Mouse (Mus musculus) spleen, postnatal 4 days (tissue): ENCODE measurements at regions not wholly inside any gene's neighbourhood (a gene's known extent, or its start where the extent isn't known, plus 50 kb on each side); places are given as distances from the start of the nearest gene placed in this dataset.

Source experiments
- DNase-seq, 2 experiments: peaks; one replicate each; pipeline ENCODE4 v3.0.0; 2022; ENCODE audit warnings: low spot score in 2 of 2

- no peak for DNase-seq
Observed at GRCm38 (mm10) chr9:60931290-60931689, 136.9 kb downstream of the Uaca start.

GRCm38 (mm10) chr9:60936937-60937336 lies 142.6 kb downstream of the Uaca start:
- no peak for DNase-seq

- DNase-seq = peak; percentile 75 to 92
Observed at GRCm38 (mm10) chr9:60939858-60940804, 145.8 kb downstream of the Uaca start.

- no peak for DNase-seq
Observed at GRCm38 (mm10) chr9:60947363-60947762, 153.0 kb downstream of the Uaca start.

- DNase-seq = no peak
Observed at GRCm38 (mm10) chr9:60948531-60949070, 154.3 kb downstream of the Uaca start.

- no peak for DNase-seq
Observed at GRCm38 (mm10) chr9:60950161-60950560, 155.8 kb downstream of the Uaca start.

GRCm38 (mm10) chr9:60951071-60951561 lies 156.8 kb downstream of the Uaca start:
- DNase-seq = no peak

- DNase-seq = no peak
Observed at GRCm38 (mm10) chr9:60957438-60957837, 163.1 kb downstream of the Uaca start.

- DNase-seq = no peak
Observed at GRCm38 (mm10) chr9:60959537-60959936, 165.2 kb downstream of the Uaca start.

- DNase-seq = no peak
Observed at GRCm38 (mm10) chr9:60962086-60962485, 167.7 kb downstream of the Uaca start.

- DNase-seq = no peak
Observed at GRCm38 (mm10) chr9:60965641-60966040, 171.3 kb downstream of the Uaca start.

- no peak for DNase-seq
Observed at GRCm38 (mm10) chr9:60968281-60969031, 174.1 kb downstream of the Uaca start.

- DNase-seq = no peak
Observed at GRCm38 (mm10) chr9:60972201-60972910, 178.0 kb downstream of the Uaca start.

- no peak for DNase-seq
Observed at GRCm38 (mm10) chr9:60974546-60974945, 180.2 kb downstream of the Uaca start.

GRCm38 (mm10) chr9:60982383-60983085 lies 188.2 kb downstream of the Uaca start:
- no peak for DNase-seq

- DNase-seq = no peak
Observed at GRCm38 (mm10) chr9:60983246-60983645, 188.9 kb downstream of the Uaca start.

GRCm38 (mm10) chr9:60988113-60988512 lies 193.8 kb downstream of the Uaca start:
- DNase-seq = no peak

- no peak for DNase-seq
Observed at GRCm38 (mm10) chr9:60989670-60990391, 195.5 kb downstream of the Uaca start.

- DNase-seq = peak; percentile 68 to 79
Observed at GRCm38 (mm10) chr9:60991509-60991908, 197.2 kb downstream of the Uaca start.

- no peak for DNase-seq
Observed at GRCm38 (mm10) chr9:60993661-60994060, 199.3 kb downstream of the Uaca start.
